Mouse (Mus musculus) lung, postnatal 36 days (tissue): ENCODE results near the gene Eif2ak1.
"Not testable (repeated sequence)": the region's sequence is repeated elsewhere in the genome, so short reads cannot be mapped to it uniquely, and the experiment has no call there.

Source experiments
- DNase-seq: peaks from one replicate; pipeline ENCODE4 v3.0.0; 2022; ENCODE audit warnings: mixed read lengths

The Eif2ak1 gene

DNA sequence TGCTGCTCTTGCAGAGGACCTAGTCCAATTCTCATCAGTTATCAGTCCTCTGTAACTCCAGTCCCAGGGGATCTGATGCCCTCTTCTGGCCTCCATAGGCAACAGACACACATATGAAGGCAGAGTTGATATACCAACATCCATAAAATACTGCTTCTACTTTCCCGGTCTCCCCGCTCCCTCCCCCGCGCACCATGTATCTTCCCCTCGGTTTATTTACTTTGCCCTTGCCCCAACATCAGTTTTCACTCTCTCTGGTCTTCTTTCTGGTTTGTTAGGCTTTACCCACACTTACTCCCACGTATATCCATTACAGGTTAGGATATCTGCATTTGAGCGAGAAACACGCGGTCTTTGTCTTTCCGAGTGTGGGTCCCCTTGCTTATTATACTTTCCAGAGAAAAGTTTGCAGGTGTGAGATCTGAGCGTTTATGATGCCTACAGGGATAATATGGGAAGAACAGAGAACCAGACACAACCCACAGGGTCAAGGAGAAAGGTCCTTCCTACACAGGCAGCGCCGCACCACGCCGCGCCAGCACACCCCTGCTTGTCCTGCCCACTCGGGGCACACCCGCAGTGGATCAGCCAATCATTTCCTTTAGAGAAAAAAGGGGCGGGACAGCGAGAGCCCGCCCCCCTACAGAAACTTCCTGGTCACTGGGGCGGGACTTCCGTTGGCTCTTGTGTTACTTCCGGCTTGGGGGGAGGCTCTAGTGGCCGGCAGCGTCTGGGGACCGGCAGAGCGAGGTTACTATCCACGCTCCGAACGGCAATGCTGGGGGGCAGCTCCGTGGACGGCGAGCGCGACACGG is at the start of gene Eif2ak1:
TSS of gene Eif2ak1 (plus strand) at position 673 of the 815 bp plus-strand sequence.
- peak; percentile 95 for DNase-seq

DNA sequence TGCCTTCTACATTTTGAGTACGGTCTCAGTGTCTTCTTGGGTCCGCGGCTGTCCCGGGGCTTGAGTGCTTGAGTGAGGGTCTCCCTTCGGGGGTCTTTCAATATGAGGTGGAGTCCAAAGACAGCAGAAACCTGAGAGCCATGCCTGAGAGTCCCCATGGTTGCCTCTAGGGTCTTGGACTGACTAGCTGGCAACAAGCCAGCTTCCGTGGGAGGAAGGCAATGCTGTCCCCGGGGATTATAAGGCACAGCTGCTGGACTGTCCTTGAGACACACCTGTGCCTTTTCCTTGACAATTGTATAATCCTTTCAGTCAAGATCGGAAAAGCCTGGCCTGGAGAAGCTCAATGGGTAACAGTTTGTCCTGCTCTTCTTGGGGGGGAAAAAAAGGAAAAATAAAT is 35.6 kb upstream of the Eif2ak1 start:
- DNase-seq, result no peak

DNA sequence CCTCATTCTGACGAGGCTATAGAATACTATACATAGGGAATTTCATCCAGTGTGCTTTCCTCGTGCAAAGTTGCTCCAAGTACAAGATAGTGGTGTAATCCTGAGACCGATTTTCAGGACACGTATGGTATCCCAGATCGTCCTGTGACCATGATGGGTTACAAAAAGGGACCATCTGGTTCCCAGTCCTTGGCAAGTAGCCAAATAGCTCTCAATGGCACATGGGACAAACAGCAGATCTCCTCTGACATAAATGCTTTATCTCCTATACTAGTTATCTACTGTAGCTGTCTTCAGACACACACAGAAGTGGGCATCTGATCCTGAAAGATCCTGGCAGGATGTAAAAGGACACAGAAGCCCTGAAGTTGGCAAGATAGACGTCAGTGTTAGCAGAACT is 32.2 kb upstream of the Eif2ak1 start:
- no peak for DNase-seq

DNA sequence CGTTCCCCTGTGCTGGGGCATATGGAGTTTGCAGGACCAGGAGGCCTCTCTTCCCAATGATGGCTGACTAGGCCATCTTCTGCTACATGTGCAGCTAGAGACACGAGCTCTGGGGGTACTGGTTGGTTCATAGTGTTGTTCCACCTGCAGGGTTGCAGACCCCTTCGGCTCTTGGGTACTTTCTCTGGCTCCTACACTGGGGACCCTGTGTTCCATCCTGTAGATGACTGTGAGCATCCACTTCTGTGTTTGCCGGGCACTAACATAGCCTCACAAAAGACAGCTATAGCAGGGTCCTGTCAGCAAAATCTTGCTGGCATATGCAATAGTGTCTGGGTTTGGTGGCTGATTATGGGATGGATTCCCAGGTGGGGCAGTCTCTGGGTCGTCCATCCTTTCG is 16.4 kb upstream of the Eif2ak1 start:
- DNase-seq, result not testable (repeated sequence)

DNA sequence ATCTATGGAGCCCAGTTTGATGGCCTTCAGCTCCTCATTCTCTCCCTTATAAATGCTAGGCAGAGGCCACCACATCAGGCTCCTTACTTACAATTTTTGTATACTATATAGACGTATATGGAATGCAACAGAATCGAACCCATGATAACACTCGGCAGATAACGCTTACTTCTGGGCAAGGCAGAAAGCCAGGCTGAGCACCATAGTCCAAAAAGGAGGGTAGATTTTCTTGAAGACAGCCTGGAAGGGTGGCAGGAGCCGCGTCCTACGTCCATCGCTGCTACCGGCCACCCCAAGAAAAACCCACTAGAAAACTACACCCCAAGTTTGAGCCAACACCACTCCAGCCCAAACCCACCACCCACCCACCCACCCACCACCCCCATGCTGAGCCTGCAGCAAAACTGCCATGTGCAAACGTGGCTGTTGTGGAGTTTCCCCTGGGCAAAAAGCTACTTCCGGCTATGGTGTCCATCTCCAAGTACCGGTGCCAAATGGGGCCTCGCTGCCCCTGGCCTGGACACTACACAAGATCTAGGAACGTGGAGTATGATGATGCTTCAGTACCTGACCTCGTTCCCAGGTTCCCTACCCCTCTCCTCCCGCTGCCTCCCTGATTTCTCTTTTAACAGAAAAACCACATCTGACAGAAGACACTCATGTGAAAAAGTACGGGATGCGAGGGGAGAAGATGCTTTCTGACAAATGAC is 13.4 kb upstream of the Eif2ak1 start:
- no peak for DNase-seq

DNA sequence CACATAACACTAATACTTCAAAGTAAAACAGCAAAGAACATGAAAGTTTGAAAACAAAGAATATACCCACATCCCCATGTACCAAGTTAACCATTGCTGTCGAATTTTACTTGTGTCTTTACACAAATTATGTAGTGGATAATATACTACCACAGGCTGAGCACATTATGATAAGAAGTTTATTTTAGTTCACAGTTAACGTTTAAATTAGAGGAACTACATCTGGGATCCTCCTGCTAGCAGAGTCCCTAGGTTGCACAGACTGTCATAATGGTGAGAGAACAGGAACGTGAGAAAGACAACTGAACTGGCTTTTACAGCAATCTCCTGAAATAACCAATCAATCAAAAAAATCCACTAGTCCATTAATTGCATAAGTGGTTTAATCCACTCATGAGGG is 10.3 kb upstream of the Eif2ak1 start:
- DNase-seq, result no peak

DNA sequence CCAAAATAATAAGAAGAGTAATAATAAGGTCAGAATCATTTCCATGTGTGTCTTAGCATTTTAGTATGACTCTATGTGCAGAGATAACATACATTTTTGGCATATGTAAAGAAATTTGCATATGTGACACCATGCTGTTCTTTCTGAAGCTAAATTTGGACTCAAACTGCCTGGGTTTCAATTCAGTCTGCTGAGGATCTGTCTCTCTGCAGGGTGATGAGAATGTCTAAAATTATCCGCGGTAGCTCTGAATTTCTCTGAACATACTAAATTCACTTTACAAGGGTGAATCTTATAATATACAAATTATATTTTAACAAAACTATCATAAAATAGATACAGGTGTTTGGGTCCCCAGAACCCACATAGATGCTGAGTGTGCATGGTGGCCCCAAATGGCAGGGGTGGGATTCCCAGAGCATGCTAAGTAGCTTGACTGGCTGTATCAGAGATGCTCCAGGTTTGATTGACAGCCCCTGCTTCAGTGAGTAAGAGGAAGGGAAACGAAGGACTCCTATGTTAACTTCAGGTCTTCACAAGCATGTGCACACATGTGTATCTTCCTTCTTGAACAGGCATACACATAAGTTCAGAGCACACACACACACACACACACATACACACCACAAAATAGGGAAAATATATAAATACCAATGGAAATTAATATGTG is 8.0 kb upstream of the Eif2ak1 start:
- DNase-seq, result no peak

DNA sequence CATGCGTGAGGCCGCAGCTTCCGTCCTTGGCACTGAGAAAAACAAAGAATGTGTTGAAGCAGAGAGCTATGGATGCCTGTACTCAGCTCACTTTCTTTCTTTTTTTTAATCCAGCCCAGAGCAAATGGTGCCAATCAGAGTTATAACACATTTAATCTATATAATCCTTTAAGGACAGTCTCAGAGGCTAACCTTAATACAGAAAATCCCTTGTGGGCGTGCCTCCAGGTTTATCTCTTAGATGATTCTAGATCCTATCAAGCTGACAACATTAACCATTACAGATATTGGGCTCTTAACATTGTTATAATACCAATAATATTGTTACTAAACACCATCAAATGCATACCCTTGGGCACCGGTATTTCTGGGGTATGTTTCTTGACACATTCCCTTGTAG is 5.9 kb upstream of the Eif2ak1 start:
- no peak for DNase-seq

DNA sequence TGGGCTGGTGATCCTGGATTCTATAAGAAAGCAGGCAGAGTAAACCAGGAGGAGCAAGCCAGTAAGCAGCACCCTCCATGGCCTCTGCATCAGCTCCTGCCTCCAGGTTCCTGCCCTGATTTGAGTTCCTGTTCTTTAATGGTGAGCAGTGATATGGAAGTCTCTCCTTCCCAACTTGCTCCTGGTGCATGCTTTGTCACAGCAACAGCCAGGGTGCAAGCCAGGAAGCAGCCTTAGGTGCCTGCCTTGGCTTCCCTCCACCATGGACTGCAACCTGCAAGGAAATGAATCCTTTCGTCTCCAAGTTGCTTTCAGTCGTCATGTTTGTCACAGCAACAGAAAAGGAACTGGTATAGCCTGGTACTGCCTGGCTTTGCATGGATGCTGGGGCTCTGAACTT is 3.0 kb upstream of the Eif2ak1 start:
- DNase-seq, result no peak

DNA sequence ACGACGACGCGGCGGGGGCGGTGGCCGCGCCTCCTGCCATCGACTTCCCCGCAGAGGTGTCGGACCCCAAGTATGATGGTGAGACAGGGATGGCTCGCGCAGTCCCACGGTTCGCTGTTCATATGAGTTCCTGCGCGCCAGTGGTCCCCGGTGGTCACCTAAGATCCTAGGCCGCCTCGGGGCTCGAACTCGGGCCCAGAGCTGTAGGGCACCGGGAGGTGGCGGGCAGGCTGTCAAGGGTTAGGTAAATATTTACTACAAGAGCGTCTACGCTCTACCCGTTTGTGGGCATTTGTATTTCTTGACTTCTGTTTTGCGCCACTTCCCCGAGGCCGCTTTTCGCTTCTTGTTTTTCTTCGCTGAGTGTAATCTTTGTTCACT is 333 bp downstream of the Eif2ak1 start:
- DNase-seq, result peak; percentile 21

DNA sequence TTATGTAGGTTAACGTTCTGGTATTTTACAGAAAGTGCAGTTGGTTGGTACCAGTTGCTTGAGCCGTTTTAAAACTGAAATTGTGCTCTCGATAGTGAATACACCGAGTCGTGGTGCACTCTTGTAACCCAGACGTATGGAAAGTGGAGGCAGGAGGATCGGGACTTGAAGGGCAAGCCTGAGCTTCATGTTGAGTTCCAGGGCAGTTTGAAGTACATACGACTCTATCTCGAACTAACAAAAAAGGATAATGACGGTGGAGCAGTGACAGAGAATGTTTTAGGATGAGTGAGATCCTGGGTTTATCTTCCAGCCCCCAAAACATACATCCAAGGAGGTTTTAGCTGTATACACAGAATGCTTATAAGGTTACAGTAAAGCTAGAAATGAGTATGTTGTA is 873 bp downstream of the Eif2ak1 start:
- DNase-seq, result no peak

DNA sequence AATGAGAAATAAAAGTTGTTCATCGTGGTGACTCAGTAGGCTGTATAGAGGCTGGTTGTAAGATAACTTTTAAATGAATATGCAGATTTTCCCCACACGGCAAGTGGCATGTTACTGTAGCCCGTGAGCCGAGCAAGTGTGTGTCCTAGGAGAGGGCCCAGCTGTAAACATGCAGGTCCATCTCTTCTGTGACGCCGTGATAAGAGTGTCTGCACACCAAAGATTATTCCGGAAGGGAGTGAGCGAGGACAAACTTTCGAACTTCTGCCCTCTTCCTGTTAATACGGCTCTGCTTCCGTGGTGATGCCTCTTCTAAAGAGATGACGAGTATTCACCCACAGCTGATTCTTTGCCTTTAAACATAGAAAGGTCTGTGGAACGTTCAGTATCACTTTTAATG is 1.4 kb downstream of the Eif2ak1 start:
- DNase-seq, result peak; percentile 10

DNA sequence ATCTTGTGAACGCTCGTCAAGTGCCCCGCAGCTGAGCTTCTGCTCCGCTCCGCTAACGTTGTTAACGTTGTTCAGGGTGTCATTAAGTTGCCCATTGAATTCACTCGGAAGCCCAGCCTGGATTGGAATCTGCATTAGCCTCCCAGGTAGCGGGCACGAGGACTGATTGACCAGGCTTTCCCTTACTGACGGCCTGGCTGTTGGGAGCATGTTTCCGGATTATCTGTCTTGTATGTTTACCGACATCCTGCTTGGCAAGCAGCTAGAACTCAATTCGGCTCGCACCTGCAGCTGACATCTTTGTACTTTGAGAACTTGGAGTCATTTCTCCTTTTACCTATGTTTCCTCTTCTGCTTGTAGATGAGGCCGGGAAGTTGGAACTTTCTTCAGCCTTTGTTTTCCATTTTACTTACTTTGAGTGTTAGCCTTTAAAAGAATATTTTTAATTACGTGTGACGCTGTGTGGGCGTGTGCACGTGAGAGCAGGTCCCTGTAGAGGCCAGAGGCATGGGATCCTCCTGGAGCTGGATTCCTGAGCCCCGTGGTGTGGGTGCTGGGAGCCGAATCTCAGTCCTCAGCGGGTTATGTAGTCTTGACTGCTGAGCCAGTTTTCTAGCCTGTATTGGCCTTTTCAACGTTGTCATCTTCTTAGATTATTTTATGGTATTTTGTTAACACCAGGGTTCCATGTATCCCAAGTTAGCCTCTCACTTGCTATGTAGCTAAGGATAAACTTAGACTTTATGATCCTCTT is 2.5 kb downstream of the Eif2ak1 start:
- DNase-seq, result no peak

DNA sequence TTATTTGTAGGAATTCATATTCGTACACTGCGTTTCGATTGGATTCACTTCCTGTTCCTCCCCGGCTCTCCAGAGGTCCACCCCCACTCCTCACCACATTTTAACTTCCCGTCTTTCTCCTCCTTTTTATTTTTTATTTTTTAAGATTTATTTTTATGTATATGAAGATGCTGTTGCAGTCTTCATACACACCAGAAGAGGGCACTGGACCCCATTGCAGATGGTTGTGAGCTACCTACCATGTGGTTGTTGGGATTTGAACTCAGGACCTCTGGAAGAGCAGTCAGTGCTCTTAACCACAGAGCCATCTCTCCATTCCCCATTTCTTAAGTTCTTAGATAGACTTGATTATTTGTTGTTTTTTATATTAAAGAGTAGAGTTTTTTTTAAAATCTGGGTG is 3.2 kb downstream of the Eif2ak1 start:
- DNase-seq, result no peak

DNA sequence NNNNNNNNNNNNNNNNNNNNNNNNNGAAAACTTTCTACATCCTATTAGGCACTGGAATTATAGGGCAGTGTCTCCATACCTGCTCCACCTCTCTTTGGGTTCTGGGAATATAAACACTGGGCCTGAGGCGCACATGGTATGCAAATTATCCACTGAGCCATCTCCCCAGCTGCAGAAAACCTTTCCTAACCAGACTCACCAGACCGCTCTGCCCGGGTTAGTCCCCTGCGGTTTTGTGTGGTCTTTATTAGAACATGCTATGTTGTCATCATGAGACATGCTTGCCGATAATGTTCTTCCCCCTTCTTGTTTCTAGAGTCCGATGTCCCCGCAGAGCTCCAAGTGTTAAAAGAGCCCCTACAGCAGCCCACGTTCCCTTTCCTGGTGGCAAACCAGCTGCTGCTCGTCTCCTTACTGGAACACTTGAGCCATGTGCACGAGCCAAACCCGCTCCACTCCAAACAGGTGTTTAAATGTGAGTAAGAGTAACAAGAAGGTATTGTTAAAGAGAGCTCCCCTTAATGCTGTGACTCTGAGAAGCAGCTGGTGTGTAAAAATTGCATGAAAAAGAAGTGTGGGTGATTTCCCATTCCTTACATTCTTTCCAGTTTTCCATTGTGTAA is 54.1 kb downstream of the Eif2ak1 start:
- DNase-seq, result no peak

DNA sequence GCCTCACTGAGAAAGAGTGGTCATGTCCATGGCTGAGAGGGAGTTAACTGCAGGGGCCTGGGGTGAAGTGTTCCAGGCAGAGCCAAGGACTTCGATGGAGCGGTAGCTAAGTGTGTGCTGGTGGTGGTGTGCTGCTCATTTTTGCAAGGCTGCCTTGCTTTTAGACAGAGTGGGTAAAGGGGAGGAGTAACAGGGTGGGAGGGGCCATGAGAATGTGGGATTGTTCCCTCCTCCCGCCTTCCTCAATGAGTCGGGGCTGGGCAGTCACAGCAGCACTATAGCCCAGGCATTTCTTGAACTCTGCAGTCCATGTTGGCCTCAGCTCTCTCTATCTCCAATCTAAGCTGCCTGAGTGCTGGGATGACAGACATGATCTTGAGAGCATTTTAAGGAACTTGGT is 57.0 kb downstream of the Eif2ak1 start:
- DNase-seq, result no peak

DNA sequence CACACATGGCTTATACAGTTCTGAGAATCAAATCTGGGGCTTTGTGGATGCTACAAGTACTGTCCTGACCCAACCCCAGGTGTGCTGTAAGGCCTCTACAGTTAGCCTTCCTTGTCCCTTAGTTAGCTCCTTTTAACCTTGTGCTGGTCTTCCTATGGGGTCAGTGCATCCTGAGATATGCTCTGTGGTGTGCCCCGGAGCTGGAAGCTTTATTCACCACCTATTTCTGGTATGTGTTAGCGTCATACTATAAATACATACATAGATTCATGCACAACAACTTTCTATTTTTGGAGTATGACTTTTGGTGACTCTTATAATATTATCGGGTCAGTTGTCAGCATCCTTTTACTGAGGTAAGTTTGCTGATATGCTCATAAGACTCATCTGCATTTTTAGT is 67.7 kb downstream of the Eif2ak1 start:
- no peak for DNase-seq

DNA sequence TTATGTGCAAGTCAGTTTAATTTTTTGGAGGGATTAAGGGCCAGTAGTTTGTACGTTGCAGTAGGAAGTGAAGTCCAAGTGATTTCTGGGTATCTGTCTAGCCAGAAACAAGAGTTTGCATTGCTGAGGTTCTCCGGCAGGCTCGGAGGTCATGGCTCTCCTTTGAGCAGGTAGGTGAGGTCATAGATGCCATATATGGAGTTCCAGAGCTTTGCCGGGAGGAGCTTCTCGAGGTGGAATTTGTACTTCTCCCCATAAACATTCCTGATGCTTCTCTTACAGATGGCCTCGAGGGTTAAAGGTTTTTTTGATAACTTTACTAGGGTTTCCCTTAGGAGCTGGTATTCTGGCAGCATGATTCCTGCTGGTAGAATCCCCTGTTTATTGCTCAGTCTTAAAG is 73.2 kb downstream of the Eif2ak1 start:
- no peak for DNase-seq

DNA sequence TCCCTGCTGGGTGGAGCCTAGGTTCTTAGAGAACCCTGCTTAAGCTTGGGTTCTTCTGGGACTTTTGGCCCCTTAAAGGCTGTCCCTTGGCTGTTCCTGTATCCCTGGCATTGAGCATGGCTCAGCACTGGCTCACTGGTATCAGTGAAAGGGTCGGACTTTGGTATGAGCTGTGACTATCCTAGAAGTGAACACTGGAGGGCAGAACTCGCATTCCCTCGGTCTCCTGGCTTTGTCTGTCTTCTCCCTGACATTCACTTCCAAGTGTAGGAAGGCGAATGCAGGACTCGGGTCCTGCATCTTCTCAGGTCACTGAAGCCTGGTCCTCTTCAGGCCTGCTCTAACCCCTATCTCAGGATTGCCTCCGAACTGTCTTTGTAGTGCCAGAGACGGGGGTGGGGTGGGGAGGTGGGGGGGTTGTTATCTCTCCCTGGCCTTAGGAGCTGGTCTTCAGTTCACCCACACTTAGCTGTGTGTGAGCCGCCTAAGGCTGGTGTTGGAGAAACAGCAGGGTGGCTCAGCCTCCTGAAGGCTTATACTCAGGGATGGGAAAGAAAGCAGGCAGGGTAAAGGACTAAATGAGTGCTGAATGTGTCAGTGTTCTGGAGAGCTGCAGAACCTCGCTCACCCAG is 74.8 kb downstream of the Eif2ak1 start:
- no peak for DNase-seq

DNA sequence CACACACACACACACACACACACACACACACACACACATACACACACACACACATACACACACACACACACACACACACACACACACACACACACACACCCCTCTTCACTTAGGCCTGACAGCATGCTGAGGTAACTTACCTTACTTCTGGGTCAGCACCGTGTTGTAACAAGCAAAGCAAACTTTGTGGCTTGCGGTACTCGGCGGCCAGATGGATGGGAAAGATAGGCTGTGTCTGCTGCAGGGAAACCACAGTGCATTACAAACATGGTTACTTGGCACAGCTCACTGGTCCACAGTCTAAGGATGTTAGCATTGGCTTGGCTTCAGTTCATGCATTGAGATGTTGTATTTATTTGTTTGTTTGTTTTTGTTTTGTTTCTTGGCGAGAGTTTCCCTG is 75.8 kb downstream of the Eif2ak1 start:
- DNase-seq, result peak; percentile 12

DNA sequence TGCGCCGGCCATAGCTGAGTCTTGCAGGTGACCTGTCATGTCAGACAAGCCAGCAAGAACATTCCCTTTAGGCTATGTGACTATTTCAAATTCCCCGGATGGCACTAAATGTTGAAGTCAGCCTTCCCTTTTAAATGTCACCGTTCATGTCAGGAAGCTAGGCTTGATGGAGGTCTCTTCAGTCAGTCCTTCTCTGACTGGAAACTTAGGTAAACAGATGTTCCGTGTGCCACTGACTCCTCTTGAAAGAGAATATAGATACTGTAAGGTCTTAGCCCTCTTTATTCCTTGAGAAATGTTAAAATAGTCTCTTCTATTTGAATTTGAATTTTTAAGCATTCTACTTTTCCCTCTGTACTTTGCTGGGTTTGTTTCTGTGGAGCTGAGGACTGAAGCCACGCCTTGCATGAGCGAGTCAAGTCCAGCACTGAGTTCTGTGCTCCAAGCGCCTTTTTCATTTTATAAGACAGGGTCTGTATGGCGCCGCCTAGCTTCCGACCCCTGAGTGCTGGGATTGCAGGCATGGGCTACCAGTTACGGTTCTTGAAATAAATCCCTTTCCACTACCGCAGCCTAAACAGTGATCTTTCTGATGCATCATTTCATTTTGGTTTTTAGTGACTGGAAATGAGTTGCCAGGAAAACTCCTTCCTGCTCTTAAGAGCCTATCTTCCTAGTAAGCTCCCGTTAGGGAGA is 80.2 kb downstream of the Eif2ak1 start, which contains the start of gene Ankrd61:
TSS of gene Ankrd61 (minus strand) at position 51 of the 696 bp plus-strand sequence.
- no peak for DNase-seq
